Mouse (Mus musculus): ENCODE results near the gene Macrod2. TPM values are rescaled to one million over a fixed set of nuclear protein-coding genes. Genes with fewer than 3 reads are reported as not detected.

The Macrod2 gene
- total RNA-seq, 2 experiments from 2014 or later: 10.3 to 11.3 TPM

DNA sequence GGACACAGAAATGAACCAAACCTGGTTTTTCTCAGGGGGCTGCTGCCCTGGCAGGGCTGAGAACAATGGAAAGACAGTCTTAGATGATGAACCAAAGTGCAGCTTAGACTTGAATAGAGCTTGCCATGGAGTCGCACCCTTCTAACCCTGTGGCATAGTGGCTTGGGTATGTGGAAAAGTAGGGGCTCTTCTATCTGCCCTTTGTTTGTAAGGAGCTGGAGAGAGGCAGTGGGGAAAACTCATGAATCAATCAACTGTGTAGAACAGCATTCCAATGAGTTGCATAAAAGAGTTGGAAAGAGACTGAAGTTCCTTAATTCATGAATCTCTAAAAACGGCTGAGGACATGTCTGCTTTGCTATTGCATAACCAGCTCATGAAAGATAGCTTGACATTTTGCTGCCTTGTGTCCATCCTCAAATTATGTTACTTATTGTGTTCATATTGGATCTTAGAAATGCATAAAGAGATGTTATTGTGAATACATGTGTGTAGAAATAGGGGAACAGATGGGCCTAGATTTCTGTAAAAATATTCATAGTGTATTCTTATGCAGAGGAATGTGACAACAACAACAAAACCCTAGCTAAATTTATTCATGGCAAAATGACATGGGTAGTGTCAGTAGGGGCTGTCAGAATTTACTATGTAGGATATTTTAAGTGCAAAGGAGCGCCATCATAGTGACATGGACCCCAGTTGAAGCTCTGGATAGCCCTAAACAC is 197.6 kb downstream of the Macrod2 start:
- DNase-seq: no peak

DNA sequence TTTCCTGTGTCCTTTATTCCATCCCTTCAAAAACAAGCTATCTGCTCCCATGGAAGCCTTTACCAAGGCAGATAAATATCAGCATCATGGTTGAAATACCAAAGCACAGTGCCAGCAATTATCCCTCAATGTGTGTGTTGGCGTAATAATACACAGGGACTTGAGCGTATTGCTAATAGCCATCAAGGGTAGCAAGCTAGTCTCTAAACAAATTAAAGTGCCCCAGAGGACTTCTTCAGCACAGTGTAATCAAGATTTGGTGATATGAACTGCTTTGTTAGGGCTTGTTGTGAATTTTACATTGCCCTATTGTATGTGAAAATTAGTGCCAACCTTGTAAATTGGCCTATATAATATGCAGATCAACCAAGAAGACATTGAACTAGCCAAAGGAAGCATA is 201.8 kb downstream of the Macrod2 start:
- DNase-seq: no peak

DNA sequence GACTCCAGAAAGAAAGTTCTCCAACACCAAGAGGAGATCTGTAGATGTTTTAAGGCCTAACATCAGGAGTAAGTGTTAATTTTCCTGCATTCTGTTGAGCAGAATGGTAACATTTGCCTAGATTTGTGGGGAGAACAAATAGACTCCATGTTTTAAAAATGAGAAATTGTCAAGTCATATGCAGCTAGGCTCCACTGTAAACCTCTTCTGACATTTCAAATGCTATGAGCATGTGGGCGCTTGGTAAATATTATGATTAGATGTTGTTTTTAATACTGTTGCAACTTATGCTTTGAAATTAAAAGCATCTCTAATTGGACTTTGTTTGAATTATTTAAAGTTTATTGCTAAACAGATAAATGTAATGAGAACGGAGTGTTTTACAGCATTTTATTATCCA is 220.3 kb downstream of the Macrod2 start:
- no peak for DNase-seq

DNA sequence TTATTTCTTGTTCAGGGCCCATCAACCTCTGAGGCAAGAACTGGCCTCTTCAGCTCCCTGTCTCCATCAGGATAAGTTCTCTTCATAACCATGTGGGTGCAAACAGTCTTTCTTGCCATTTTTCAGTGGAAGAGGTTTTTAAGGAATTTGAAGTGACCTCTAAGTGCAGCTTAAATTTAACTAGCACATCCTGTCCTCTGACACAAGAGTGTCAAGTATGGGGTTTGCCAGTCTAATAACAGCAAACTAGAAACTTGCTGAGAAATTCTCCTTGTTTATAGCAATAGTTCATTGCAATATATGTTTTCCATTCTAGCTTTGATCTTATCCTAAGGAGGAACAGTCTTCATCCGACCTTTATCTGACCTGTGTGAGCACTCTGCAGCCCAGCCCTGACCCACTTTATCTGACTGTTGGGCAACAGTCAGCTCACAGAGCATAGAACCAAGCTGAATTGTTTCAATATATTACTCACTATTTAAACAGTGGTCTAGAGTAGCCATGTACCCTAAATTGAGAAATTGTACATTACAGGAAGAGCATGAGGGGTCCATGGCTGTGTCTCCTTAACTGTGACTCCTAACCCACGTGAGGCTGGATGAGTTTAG is 226.7 kb downstream of the Macrod2 start:
- no peak for DNase-seq

DNA sequence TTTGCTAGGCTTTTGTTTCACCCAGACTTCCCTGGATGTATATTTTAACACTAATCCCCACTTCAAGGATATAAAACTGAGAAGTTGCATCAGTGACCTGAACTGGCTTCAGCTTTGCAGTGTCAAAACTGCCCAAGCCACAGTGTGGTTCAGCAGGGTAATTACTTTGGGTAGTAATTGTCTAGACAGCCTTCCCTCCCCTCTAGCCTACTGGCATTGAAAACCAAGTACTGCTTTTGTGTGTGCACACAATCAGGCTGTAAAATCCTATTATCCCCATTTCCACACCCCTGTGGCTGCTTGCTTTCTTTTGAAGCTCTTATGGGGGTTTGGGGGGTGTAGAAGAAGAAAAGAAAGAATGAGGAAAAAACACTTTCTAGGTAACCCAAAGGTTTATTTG is 258.4 kb downstream of the Macrod2 start:
- no peak for DNase-seq

DNA sequence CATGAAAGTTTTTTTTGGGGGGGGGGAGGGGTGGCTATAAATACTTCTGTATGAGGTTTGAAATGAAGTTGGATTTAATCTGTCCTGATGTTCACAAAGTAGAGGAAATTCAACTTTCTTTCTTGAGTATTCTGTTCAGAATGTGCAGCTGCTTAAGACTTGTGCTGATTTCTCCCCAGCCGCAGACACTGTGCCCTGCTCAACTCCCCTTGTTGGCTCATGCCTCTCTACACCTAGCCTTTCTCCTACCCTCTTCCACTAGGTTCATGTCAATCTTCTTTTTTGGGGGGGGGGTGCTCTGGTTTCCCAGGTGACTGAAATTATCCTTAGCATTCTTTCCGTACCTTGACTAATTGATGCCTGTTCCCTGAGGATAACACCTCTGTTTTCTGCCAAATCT is 258.9 kb downstream of the Macrod2 start:
- no peak for DNase-seq

DNA sequence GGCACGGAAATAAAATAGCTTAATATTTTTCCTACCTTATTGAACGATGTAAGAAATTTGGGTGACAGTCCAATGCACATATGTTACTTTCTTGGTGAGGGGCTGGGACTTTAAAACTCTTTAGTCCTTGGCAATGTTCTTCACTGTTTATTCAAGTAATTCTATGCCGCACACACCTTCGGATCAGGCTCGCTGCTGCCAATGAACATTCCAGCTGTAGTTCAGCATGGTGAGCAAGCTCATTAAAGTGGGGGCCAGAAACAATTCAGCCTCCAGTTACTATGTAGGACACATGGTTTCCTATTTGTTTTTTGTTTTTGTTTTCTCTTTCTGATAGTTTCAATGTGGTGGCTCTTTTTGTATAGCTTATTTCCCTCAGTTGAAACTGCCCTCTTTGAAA is 267.6 kb downstream of the Macrod2 start:
- no peak for DNase-seq

DNA sequence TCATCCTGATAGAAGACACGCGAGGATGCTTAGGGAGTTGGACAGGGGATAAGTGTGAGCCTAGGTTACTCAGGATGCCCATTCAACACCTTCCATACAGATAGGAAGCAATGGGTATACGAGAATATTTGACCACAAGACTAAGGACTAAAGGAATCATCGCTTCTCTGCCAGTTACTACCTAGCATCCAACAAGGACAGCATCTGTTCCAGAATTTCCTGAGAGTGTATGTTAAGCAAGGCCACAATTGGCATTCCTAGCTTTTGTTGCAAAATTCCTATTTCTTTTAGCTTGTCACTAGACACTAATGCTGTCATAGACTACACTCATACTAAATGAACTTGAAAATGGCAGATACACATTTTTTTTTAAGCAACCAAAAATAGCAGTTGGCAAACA is 269.3 kb downstream of the Macrod2 start:
- DNase-seq: no peak

DNA sequence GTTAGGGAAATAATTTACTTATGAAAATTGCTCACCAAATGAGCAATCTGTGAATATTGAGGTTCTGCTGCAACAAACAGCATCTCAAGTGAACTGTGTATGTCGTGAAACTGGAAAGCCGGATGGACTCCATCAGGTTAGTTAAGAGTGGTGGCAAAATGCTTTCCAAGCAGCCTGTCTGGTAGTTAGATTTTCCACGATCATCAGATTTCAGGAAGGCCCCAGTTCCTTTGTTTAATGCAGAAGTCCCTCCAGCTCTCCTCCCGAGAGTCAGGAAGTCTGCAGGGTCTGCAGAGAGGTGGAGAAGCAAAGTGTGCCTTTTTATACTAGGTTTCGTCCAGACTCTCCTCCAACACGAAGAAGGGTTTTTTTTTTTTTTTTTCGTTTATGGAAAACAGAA is 271.7 kb downstream of the Macrod2 start:
- DNase-seq: no peak

DNA sequence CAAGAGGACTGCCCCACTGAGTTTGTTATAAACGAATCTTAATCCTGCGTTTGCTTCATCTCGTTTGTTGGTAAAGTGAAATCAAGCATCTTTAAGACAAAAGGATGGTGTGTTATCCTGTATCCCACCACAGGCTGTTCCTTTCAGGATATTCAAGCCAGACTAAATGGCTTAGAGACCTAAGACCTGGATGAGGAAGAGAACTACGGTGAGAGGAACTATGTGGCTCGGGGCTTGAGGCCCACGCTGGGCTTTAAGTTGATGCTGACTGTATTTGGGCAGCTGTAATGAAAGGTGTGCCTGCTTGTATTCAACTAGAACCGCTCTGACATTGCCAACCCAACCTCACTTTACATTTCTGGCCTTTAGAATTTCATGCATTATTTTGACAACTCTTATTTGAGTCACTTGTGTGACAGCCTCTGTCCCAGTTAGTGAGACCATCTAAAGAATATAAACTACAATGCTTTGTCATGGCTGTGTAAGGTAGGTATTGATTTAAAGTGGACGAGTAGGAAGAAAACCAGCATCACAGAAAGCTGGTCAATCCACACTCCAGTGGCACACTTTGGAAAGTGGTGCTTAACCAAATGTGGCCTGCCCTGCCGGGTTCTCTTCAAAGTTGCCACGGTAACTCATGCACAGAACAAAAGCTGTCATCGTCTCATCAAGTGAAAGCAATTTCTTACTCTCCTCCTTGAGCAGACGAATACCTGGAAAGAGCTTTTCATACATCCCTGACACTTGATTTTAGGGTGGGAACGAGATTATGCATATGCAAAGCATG is 272.3 kb downstream of the Macrod2 start:
- DNase-seq: no peak

DNA sequence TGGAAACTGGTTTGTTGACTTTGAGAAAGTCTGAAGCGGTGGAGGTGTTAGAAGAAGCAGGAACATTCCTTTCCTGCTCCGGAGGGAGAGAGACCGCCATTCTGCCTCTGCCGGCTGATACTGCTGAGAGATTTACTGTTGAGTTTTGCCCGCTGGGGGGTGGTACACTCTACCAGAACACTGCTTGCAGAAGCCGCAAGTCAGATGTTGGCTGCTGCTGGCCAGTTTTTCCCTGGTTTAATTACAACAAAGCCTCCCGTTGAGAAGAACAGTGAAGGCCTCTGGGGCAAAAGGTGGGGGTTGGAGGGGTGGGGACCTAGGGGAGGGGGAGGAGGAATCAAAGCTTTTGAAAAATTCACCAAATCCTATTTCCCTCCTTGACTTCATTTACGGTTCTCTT is 273.2 kb downstream of the Macrod2 start:
- peak; percentile 76 for DNase-seq

DNA sequence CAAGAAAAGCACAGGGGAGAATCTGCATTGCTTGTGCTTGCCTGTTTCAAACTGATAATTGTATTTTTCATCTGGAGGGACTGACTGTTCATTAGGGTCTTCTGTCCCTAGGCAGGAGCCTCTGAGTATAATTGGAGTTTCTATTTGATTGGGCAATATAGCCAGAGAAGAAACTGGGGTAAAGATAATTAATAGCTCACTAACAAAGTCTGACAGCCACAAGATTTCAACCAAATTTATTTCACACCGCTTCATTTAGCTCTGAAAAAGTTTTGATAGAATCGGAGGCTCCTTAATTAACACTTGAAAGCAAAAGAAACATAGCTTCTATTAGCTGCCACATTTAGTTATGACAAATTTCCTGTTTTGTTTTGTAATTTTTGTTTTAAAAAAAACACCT is 274.0 kb downstream of the Macrod2 start:
- no peak for DNase-seq

DNA sequence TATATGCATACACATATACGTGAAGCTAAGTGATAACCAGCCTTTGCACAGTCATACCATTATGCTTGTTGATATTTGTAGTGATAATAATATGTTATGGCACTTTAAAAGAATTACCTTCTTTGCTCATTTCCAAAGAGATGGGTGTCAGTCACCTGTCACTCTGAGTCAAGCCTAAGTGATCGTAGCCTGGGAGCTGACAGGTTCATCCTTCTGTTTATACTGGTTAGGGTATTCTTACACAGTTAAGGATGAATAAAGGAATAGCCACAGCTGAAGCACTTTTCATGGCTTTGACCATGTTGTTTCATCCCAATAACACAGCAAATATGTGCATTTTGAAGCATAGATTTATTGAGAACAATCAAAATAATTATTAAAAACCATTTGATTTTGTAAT is 274.7 kb downstream of the Macrod2 start:
- no peak for DNase-seq

DNA sequence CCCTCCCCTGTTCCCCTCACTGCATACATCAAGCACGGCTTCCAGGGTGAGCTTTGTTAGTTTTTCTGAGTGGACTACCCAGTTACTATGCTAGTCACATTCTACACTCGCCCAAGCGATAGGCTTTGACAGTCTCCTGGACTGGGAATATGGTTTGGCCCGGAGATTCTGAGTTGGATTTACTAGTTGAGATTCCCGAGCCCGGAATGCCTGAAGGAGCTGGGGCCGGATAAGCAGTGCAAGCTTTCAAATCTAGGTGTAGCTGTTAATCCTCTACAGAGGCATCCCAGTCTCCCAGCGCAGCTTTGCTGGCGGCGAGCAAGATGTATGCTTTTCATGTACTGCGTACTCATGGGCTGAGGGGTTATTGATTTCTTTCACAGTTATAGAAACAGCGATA is 275.3 kb downstream of the Macrod2 start:
- DNase-seq: peak; percentile 14

DNA sequence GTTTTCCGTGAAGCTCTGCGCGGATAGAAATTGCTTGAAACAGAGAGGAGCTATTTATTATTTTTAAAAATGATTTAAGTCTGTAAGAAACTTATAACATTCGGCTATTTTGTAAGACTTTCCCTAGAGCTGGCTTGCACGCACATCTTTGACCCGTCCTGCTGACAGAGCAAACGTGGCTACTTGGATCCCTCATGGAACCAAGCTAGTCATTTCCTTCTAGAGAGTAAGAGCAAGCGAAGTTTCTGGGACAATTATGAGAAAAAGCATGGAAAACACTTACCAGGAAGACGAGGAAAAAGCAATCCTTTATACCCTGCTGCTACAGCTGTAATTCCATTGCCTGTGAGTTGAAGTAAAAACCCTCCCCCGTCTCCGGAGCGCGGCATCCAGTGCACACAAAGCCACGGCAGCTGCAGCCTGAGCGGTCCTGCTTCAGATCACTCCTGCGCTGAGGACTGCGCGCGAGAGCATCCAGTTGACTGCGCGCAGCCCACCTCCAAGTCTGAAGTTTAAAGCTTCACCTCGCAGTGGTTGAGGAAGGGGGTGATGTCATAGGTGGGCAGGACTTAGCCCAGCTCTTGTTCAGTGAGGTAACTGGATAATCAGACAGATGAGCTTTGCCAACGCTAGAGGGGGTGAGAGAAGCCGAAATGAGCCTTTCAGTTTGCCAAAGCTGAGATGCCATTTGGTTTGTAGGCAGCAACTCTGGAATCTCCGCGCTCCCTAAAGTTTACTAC is 276.0 kb downstream of the Macrod2 start, which contains the start of gene Flrt3:
Gene Flrt3 (minus strand): TSS at position 507 of the 740 bp plus-strand sequence.
- DNase-seq: peak; percentile 83

DNA sequence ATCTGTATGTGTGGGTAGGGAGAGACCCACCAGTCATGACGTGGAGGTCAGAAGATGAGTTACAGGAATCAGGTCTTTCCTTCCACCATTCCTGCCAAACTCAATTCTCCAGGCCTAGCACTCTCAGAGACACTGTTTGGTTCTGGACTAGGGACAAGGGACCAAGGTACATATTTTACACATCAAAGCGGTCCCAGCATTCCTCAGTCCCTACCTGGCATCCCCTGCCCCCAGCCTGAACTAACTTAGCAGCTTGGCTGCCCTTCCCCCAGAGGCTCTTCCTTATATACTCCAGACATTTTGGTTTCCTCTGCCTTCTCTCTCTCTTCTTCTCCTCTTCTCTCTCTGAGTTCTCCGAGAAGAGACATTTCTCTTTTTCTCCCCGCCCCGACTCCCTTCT is 278.4 kb downstream of the Macrod2 start:
- no peak for DNase-seq

DNA sequence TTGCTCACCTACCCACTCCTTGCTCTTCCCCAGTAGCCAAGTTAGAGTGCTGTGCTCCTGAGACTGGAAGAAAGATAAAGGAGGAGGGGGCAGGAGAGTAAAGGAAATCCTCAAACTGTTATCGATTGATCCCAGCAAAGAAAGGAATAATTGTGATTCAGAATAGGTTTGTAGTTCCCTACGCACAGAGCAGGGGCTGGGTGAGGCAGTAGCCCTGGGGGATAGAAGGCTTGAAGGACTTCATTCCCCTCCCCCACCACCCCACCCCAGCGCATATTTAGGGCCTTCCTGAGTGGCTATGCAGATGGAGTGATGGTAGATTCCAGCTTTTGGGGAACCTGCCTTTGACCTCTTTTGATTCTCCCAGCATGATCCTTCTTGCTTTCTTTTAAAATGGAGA is 281.6 kb downstream of the Macrod2 start:
- DNase-seq: no peak

DNA sequence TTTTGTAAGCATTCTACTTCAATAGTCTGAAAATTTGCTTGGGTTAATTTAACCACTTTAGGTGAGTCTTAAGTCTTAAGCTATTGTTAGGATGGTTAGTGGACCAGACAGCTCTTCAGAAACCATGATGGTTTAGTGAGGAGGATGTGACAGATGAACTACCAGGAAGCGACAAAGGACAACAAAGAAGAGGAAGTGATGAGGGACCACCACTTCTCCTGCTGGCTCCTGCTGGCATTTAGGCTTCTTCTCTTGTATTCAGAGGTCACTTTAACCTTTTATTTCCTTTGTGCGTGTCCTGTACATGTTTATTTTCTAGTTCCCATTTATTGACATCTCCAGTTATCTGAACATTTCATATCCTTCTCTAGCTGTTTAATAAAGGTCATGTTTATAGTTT is 295.8 kb downstream of the Macrod2 start:
- DNase-seq: no peak

DNA sequence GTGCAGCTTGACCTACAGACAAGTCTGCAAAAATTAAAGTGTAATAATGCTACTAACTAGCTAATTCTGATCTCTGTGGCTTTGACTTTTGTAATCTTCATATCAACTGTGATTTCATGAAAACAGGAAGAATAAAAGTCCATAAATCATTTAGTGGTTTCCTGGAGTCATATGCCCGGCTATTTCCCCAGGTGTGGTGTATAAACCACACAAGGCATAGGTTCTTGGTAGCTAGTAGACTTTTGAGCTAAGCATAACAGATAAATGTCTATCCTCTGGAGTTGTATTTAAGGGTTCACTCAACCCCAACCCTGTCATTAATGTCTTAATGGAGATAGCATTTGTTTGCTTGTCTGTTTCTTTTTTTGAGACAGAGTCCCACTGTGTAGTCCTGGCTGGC is 296.3 kb downstream of the Macrod2 start:
- no peak for DNase-seq

DNA sequence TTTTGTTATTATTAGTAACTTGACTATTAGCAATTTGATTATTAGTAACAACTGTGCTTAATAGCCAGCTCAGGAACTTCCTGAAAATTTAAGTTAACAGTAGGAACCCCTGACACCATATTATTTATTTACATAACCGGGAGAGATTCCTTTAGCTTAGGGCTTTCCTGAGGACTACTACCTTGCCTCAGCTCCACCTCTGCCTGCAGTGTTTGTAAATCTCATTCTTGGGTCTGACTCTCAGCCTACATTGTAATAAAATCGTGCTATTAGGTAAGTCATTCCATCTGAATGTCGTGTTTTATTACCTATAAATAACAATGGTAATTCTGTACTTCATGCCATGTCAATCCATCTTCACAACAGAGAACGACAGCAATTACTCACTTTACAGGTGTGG is 297.4 kb downstream of the Macrod2 start:
- DNase-seq: no peak

DNA sequence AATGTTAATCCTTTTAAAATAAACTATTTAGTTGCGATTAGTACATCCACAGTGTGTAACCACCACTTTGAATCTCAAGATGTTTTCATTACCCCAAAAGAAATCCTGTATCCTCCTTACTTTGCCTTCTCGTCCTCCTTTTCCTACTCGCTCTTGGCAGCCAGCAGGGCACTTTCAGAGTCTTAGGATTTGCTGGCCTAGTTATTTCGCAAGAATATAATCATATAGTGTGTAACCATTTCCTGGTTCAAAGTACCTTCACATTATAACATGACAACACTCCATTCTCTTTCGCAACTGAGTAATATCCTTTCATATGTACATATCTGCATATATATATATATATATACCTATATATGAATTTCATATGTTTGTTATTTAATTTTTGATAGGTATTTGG is 298.7 kb downstream of the Macrod2 start:
- no peak for DNase-seq

DNA sequence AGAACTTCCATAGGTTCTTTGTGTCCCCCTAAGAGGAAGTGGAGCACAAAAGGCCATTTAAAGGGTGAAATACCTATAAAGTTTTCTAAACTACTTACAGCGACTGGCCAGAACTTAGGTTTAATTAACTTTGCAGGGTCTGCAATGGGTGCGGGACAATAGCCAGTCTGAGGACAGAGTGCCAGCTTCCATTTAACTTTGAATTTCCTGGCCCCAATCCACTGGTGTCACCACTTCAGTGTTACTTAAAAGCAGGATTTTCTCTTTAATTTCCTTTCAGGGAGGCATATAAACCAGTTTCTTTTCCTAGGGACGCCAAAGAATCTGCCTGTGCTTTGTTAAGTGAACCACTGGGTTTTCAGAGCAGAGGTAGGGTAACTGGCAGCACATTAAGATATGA is 303.5 kb downstream of the Macrod2 start:
- no peak for DNase-seq

DNA sequence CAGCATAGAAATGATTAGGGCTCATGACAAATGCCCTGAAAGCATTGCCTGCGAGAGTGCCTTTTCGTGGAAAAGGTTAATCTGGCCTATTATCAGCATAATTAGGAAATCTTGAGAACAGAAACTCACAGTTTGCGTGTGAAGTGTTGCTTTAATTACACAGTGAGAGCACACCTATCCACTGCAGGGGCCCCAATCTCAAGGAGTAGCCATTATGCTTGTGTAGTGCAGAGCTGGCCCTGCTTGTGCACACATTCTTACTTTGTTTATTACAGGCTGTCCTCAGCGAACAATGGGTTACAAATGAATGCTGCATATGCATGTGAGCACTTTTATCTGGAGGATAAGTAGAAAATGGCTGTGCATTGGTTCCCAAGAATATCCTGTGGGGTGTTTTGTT is 308.3 kb downstream of the Macrod2 start:
- no peak for DNase-seq
